Mouse (Mus musculus) myocyte (in vitro differentiated cells): ENCODE results near the gene Arhgap23. TPM values are rescaled to one million over a fixed set of nuclear protein-coding genes. Genes with fewer than 3 reads are reported as not detected.

Experiments
- H3K27me3 ChIP-seq: one replicate; pipeline ENCODE4 v1.6.1; 2011; ENCODE audit not compliant: control insufficient read depth, insufficient read depth, insufficient read length
- H3K36me3 ChIP-seq: one replicate; pipeline ENCODE4 v1.6.1; 2011; ENCODE audit not compliant: control insufficient read depth, insufficient read depth
- H3K4me2 ChIP-seq: one replicate; pipeline ENCODE4 v1.6.1; 2011; ENCODE audit warnings: low read depth, control low read depth
- H3K4me3 ChIP-seq: one replicate; pipeline ENCODE4 v1.5.1; 2011; ENCODE audit warnings: mild to moderate bottlenecking, control low read depth, moderate library complexity
- H3K79me2 ChIP-seq: one replicate; pipeline ENCODE4 v1.6.1; 2011; ENCODE audit not compliant: control insufficient read depth, insufficient read depth
- H3ac ChIP-seq: one replicate; pipeline ENCODE4 v1.6.1; 2011; ENCODE audit not compliant: control insufficient read depth, insufficient read length
- CEBPB ChIP-seq: IDR thresholded peaks from 2 replicates; pipeline ENCODE4 v1.6.1; 2011; ENCODE audit warnings: mild to moderate bottlenecking, moderate library complexity; ENCODE audit not compliant: poor library complexity, insufficient read depth, severe bottlenecking
- E2F4 ChIP-seq: IDR thresholded peaks from one replicate; pipeline ENCODE4 v1.6.1; 2011; ENCODE audit warnings: mild to moderate bottlenecking, control low read depth, moderate library complexity; ENCODE audit not compliant: insufficient read depth
- MAX ChIP-seq: IDR thresholded peaks from one replicate; pipeline ENCODE4 v1.6.1; 2011; ENCODE audit warnings: low read depth, mild to moderate bottlenecking, control low read depth
- MYOD1 ChIP-seq, 3 experiments: IDR thresholded peaks; one replicate each; pipeline ENCODE4 v1.6.1; 2011; ENCODE audit warnings: control low read depth in 2 of 3, low read depth in 2 of 3, mild to moderate bottlenecking in 2 of 3, moderate library complexity in 1 of 3; ENCODE audit not compliant: insufficient read length in 2 of 3, control insufficient read depth in 1 of 3
- MYOG ChIP-seq, 3 experiments: IDR thresholded peaks; one replicate each; pipeline ENCODE4 v1.6.1; 2011; ENCODE audit warnings: control low read depth in 2 of 3, low read depth in 2 of 3, mild to moderate bottlenecking in 2 of 3; ENCODE audit not compliant: insufficient read length in 2 of 3, control insufficient read depth in 1 of 3, insufficient read depth in 1 of 3
- POLR2A ChIP-seq: IDR thresholded peaks from one replicate; pipeline ENCODE4 v1.6.1; 2011; ENCODE audit warnings: low read depth, mild to moderate bottlenecking, control low read depth, moderate library complexity; ENCODE audit not compliant: insufficient read length
- POLR2AphosphoS2 ChIP-seq: IDR thresholded peaks from one replicate; pipeline ENCODE4 v1.6.1; 2011; ENCODE audit warnings: low read depth, control low read depth; ENCODE audit not compliant: insufficient read length
- REST ChIP-seq: IDR thresholded peaks from one replicate; pipeline ENCODE4 v1.6.1; 2011; ENCODE audit warnings: mild to moderate bottlenecking, control low read depth, moderate library complexity; ENCODE audit not compliant: insufficient read depth, insufficient read length
- SRF ChIP-seq: IDR thresholded peaks from one replicate; pipeline ENCODE4 v1.6.1; 2011; ENCODE audit warnings: low read depth; ENCODE audit not compliant: control insufficient read depth, insufficient read length
- TCF12 ChIP-seq: IDR thresholded peaks from one replicate; pipeline ENCODE4 v1.6.1; 2011; ENCODE audit warnings: mild to moderate bottlenecking, control low read depth; ENCODE audit not compliant: poor library complexity, insufficient read depth, severe bottlenecking
- TCF3 ChIP-seq: IDR thresholded peaks from one replicate; pipeline ENCODE4 v1.6.1; 2011; ENCODE audit warnings: low read depth, control low read depth; ENCODE audit not compliant: insufficient read length
- USF1 ChIP-seq: IDR thresholded peaks from one replicate; pipeline ENCODE4 v1.6.1; 2011; ENCODE audit warnings: low read depth, mild to moderate bottlenecking, control low read depth, moderate library complexity
- polyA plus RNA-seq: library from polyadenylated mRNA; unstranded; fragments of >200 nt; fragmentation: generic; extraction: Trizol; gene quantifications from one replicate; pipeline ENCODE4 v1.2.1, GENCODE M21; 2012; ENCODE audit warnings: missing spikeins

Arhgap23 gene
- polyA plus RNA-seq, 1 experiment = 41.9 TPM

DNA sequence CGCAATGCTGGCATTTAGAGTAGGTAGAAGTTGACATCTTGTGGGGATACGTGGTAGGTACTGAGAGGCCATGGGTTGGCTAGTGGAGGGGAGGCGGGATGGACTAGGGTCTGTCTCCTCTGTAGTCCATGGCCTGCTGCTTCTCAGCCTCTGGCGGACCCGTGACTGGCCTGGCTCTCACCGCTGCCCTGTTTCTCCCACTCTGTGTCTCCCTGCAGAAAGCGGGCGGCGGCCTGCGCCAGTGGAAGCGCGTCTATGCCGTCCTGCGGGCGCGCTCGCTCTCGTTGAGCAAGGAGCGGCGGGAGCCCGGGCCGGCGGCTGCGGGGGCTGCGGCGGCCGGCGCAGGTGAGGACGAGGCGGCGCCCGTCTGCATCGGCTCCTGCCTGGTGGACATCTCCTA lies 47.8 kb downstream of the Arhgap23 start:
- H3K27me3 ChIP-seq = no peaks in the 10 kb centered on the region
- H3K36me3 ChIP-seq = peaks cover 46% of the 10 kb centered on the region
- TF ChIP-seq POLR2AphosphoS2 (no peak), POLR2A (no peak), TCF12 (no peak), MAX (no peak), MYOG (IDR thresholded peaks at IDR 0.05; ENCODE audit: control insufficient read depth in 1 of 3, insufficient read depth in 1 of 3, insufficient read length in 2 of 3, low read depth in 2 of 3) (no peak), CEBPB (no peak), SRF (no peak), MYOD1 (IDR thresholded peaks at IDR 0.05; ENCODE audit: control insufficient read depth in 1 of 3, insufficient read length in 2 of 3, low read depth in 2 of 3) (no peak), USF1 (no peak), E2F4 (no peak)
- no peak overlapping the region for H3K4me3 ChIP-seq
- no peak overlapping the region for H3K4me2 ChIP-seq
- H3ac ChIP-seq = no peak overlapping the region
- H3K79me2 ChIP-seq = no peaks in the 10 kb centered on the region

DNA sequence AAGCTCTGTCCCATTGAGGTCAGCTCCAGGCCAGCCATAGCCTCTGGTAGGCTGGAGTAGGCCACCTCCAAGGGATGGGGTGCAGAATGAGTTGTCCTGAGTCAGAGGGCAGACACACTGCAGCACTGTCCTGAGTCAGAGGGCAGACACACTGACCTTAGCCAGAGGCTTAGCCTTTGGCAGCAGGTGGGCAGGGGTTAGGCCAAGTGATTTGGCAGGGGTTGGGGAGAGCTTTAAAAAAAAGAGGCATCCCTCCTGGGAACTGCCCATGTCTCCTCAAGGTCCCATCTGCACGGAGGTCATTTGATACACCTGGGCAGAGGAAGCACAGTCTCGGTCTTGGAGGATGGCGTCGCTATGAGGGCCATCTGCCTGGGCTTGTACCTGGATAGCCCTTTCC lies 48.7 kb downstream of the Arhgap23 start:
- no peak overlapping the region for H3K4me2 ChIP-seq
- H3K4me3 ChIP-seq = no peak overlapping the region
- TF ChIP-seq REST (no peak), POLR2A (peak; percentile 6), MAX (no peak)
- no peaks in the 10 kb centered on the region for H3K27me3 ChIP-seq
- H3K36me3 ChIP-seq = peaks cover 38% of the 10 kb centered on the region
- H3ac ChIP-seq = no peak overlapping the region
- no peaks in the 10 kb centered on the region for H3K79me2 ChIP-seq

DNA sequence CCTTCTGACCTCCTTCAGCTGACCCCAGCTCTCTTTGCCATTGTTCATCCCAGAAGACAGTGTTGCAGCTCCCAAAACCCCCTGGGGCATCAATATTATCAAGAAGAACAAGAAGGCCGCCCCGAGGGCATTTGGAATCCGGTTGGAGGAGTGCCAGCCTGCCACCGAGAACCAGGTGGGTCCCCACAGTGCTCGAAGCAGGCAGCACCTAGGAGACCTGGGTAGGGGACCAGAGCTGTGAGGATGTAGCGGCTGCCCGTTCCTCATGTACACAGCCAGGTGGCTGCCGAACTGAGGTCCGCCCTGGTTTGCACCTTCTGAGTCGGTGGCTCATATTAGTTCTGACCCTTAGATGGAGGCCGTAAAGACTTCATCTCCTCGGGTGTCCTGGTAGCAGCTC lies 50.6 kb downstream of the Arhgap23 start:
- H3K4me2 ChIP-seq = no peak overlapping the region
- no peak overlapping the region for H3K4me3 ChIP-seq
- peaks cover 37% of the 10 kb centered on the region for H3K36me3 ChIP-seq
- no peaks in the 10 kb centered on the region for H3K27me3 ChIP-seq
- H3ac ChIP-seq = no peak overlapping the region
- no peaks in the 10 kb centered on the region for H3K79me2 ChIP-seq
- TF ChIP-seq POLR2AphosphoS2 (no peak), REST (no peak), POLR2A (no peak), MAX (no peak), TCF12 (no peak), USF1 (no peak), MYOG (IDR thresholded peaks at IDR 0.05; ENCODE audit: control insufficient read depth in 1 of 3, insufficient read depth in 1 of 3, insufficient read length in 2 of 3, low read depth in 2 of 3) (no peak), CEBPB (no peak), E2F4 (no peak), TCF3 (no peak), SRF (no peak), MYOD1 (IDR thresholded peaks at IDR 0.05; ENCODE audit: control insufficient read depth in 1 of 3, insufficient read length in 2 of 3, low read depth in 2 of 3) (no peak)

DNA sequence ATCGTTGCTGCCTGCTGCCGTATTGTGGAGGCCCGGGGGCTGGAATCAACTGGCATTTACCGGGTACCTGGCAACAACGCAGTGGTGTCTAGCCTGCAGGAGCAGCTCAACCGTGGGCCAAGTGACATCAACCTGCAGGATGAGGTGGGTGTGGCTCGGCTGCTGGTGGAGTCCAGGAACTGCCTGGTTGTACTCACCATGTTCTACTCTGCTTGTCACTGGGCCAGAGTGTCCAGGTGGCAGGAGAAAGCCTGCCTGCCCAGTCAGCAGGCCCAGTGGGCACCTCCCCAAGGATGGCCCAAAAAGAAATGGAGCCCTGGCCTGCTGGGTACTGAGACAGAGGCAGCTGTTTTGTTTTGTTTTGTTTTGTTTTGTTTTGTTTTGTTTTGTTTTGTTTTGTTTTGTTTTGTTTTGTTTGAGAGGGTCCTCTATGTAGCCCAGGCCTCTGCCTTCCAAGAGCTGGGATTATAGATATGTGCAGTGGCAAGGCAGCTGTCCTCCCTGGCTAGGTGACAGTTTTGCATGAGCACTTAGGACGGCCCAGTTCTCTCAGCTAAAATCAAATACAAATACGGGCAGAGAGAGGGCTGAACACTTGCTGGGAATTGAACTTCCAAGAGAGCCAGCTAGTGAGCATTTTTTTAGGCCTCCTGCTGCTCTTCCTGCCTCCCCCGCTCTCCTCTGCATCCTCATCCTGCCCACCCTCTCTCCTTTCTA lies 51.3 kb downstream of the Arhgap23 start:
- no peaks in the 10 kb centered on the region for H3K27me3 ChIP-seq
- peaks cover 36% of the 10 kb centered on the region for H3K36me3 ChIP-seq
- H3K4me3 ChIP-seq = no peak overlapping the region
- no peak for TF ChIP-seq SRF
- TF ChIP-seq POLR2AphosphoS2 = peak; percentile 38
- TF ChIP-seq MYOG (IDR thresholded peaks at IDR 0.05; ENCODE audit: control insufficient read depth in 1 of 3, insufficient read depth in 1 of 3, insufficient read length in 2 of 3, low read depth in 2 of 3) = no peak
- H3K79me2 ChIP-seq = no peaks in the 10 kb centered on the region
- no peak overlapping the region for H3ac ChIP-seq
- H3K4me2 ChIP-seq = no peak overlapping the region

DNA sequence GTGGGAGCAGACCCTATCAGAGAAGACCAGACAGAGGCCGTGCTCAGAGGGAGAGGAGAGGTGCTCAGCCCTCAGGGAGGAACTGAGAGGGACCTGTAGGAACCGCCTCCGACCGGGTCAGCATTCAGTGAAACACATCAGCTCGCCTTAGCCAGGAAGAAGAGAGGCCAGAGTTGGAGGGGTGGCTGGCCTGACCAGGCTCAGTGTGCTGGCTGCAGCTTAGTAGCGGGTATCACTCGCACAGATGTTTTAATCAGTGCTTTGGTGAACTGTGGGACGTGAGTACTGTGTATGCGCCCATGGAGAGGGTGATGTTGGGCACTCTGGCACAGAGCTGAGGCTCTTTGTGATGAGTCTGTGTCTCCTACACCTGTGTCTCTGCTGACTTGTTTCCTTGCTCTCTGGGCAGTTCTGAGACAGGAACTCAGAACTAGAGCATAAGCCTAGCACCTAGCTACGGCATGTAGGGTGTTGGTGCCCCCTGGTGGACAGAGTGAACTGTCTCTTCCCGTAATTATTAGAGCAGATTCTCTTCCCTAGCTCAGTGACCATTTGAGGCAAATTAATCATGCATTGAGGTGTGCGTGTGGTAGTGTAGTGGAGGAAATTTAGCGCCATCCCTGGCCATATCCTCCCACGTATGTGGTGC lies 53.4 kb downstream of the Arhgap23 start:
- Histone ChIP-seq H3K79me2 (no peaks in the 10 kb centered on the region), H3K4me3 (no peak overlapping the region), H3ac (no peak overlapping the region), H3K36me3 (peaks cover 41% of the 10 kb centered on the region), H3K27me3 (no peaks in the 10 kb centered on the region), H3K4me2 (no peak overlapping the region)
- no peak for TF ChIP-seq E2F4
- no peak for TF ChIP-seq USF1
- peak; percentile 10 for TF ChIP-seq POLR2AphosphoS2
